ENCODE assay signal across 7 mouse cellular contexts in the genomic region with DNA sequence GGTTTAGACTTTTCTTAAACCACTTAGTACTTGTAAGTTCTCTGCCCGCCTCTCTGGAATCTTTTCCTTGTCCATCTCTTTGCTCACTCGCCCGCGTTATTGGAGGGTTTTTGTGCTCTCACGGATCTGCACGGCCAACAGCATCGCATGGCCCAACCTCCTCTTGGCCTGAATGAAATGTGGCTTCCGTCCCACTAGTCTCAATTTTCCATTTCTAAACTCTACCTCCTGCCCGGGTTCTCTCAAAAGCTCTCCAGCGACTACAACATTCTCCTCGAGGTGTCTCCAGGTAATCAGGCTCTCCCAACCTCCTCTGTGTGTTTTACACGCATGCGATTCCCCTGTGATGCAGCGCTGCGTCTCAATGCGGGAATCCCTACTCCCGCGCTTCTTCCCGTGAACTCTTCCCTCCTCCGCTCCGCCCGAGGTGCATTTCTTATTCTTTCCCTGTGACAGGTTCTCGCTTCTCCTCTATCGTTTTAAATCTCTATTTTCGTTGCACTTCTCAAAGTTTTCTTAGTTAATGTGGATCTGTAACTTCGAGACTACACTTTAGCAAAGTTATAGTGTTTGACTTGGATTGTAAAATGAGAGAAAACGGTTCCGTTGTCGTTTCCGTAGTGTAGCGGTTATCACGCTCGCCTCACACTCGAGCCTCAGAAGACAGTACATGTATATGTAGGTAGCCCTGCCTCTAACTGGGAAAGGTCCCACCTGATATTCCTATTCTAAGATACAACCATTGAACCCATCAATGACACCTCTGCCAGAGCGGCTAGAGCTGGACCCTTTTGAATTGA. TPM values are rescaled to one million over a fixed set of nuclear protein-coding genes. Genes with fewer than 3 reads are reported as not detected.
DNase-seq lines count a peak whose midpoint lies in the region; ATAC-seq lines count a peak whose summit lies in the region.

No protein-coding gene starts in this region.

- no peaks in the 10 kb centered on the region for H3K9me3 ChIP-seq in heart, embryonic 16.5 days (replicated peaks; ENCODE audit: control insufficient read depth, low read length)

- intact Hi-C loops in left cerebral cortex, postnatal 36 days (cut with DNase I) = no loop called here
- intact Hi-C loops in left cerebral cortex, postnatal 10 days (cut with DNase I) = no loop called here

- H3K4me2 ChIP-seq in heart, embryonic 16.5 days (ENCODE audit: low read depth, low read length) = peak overlapping the region; percentile 88

- H3K27me3 ChIP-seq in heart, embryonic 16.5 days (ENCODE audit: control insufficient read depth, insufficient read depth, low read length) = peaks cover 2% of the 10 kb centered on the region; the same call in 1 of the 2 replicates

- ATAC-seq in heart, embryonic 16.5 days (replicated peaks; ENCODE audit: extremely low read depth, insufficient read depth, low FRiP score) = no peak
- 0 out of 2 replicates have a peak, but pooled peaks have one; percentile 41 for ATAC-seq in megakaryocyte-erythroid progenitor cell, adult 5-6 weeks (replicated peaks; ENCODE audit: low FRiP score, low TSS enrichment, poor library complexity, severe bottlenecking)

- H3K36me3 ChIP-seq in heart, embryonic 16.5 days (ENCODE audit: control insufficient read depth, insufficient read depth) = no peaks in the 10 kb centered on the region

- peak; percentile 11 to 20 for DNase-seq in left cerebral cortex, postnatal 36 days (ENCODE audit: low spot score in 2 of 2)
- DNase-seq in left cerebral cortex, postnatal 10 days (ENCODE audit: extremely low spot score in 1 of 2, low spot score in 2 of 2) = no peak
- DNase-seq in urinary bladder, adult 2 months (ENCODE audit: low spot score) = no peak
- no peak for DNase-seq in urinary bladder, adult 18-20 months (ENCODE audit: low spot score in 2 of 2)

- no peak overlapping the region for H3K27ac ChIP-seq in brown adipose tissue, adult 24 weeks (replicated peaks; ENCODE audit: low read depth, low read length)
- H3K27ac ChIP-seq in heart, embryonic 16.5 days (ENCODE audit: low read length) = no peak overlapping the region

- 0 out of 2 replicates have a peak overlapping the region, but pooled peaks have one; percentile 34 for H3K9ac ChIP-seq in heart, embryonic 16.5 days (ENCODE audit: low read length)

- H3K4me3 ChIP-seq in brown adipose tissue, adult 24 weeks (ENCODE audit: insufficient read depth, low read depth, low read length) = peak overlapping the region; percentile 37; the same call in 1 of the 2 replicates
- peak overlapping the region; percentile 59 for H3K4me3 ChIP-seq in heart, embryonic 16.5 days (ENCODE audit: low read length)

- WGBS in heart, embryonic 16.5 days = under 1% methylated on average over 35 of the region's 35 CpGs

- H3K4me1 ChIP-seq in brown adipose tissue, adult 24 weeks (ENCODE audit: control insufficient read depth, insufficient read depth, insufficient read length, low read length) = no peaks in the 10 kb centered on the region
- peaks cover 12% of the 10 kb centered on the region for H3K4me1 ChIP-seq in heart, embryonic 16.5 days (ENCODE audit: control insufficient read depth, insufficient read depth, low read length)

RNA-seq across cellular contexts. Expression of a gene that starts 39.2 kb away (rescaled TPM):
- not detected for total RNA-seq in left cerebral cortex, postnatal 36 days (2021)
- total RNA-seq in left cerebral cortex, postnatal 10 days (2021) = not detected
- polyA plus RNA-seq in brown adipose tissue, adult 24 weeks (2012; ENCODE audit: insufficient read depth, insufficient read length, missing spikeins) = not detected in 2 replicates
- not detected in 2 replicates for polyA plus RNA-seq in heart, embryonic 16.5 days (2015; fragmentation: Nextera tagmentation; extraction: Ambion mirVana)
- total RNA-seq in megakaryocyte-erythroid progenitor cell, adult 5-6 weeks (2014; fragmentation: Nextera tagmentation) = not detected in 2 replicates
- total RNA-seq in megakaryocyte-erythroid progenitor cell, adult 5-6 weeks (2017) = not detected in 2 replicates
- not detected in 2 replicates for polyA plus RNA-seq in urinary bladder, adult 2 months (2012; rRNA removed)

RNA-seq across cellular contexts. Expression of a gene that starts 50.4 kb away (rescaled TPM):
- total RNA-seq in left cerebral cortex, postnatal 36 days (2021) = not detected
- total RNA-seq in left cerebral cortex, postnatal 10 days (2021) = not detected
- not detected in 2 replicates for polyA plus RNA-seq in brown adipose tissue, adult 24 weeks (2012; ENCODE audit: insufficient read depth, insufficient read length, missing spikeins)
- not detected in 2 replicates for polyA plus RNA-seq in heart, embryonic 16.5 days (2015; fragmentation: Nextera tagmentation; extraction: Ambion mirVana)
- not detected in 2 replicates for total RNA-seq in megakaryocyte-erythroid progenitor cell, adult 5-6 weeks (2014; fragmentation: Nextera tagmentation)
- not detected in 2 replicates for total RNA-seq in megakaryocyte-erythroid progenitor cell, adult 5-6 weeks (2017)
- polyA plus RNA-seq in urinary bladder, adult 2 months (2012; rRNA removed) = not detected in 2 replicates

Comparison
In these comparisons a context has a peak if more than half of its experiments do, and no peak if none do; other contexts are left out.
1. DNase-seq: peak in left cerebral cortex, postnatal 36 days (2 of 2); none in left cerebral cortex, postnatal 10 days (0 of 2), urinary bladder, adult 2 months (single experiment) and urinary bladder, adult 18-20 months (0 of 2).